Mouse (Mus musculus) cerebellum, postnatal 10 days (tissue): Measurements from ENCODE around the gene Ccna1.

Experiments used
- DNase-seq, 2 experiments: peaks; one replicate each; pipeline ENCODE4 v3.0.0; 2021; ENCODE audit warnings: mixed read lengths in 2 of 2

The Ccna1 gene

DNA sequence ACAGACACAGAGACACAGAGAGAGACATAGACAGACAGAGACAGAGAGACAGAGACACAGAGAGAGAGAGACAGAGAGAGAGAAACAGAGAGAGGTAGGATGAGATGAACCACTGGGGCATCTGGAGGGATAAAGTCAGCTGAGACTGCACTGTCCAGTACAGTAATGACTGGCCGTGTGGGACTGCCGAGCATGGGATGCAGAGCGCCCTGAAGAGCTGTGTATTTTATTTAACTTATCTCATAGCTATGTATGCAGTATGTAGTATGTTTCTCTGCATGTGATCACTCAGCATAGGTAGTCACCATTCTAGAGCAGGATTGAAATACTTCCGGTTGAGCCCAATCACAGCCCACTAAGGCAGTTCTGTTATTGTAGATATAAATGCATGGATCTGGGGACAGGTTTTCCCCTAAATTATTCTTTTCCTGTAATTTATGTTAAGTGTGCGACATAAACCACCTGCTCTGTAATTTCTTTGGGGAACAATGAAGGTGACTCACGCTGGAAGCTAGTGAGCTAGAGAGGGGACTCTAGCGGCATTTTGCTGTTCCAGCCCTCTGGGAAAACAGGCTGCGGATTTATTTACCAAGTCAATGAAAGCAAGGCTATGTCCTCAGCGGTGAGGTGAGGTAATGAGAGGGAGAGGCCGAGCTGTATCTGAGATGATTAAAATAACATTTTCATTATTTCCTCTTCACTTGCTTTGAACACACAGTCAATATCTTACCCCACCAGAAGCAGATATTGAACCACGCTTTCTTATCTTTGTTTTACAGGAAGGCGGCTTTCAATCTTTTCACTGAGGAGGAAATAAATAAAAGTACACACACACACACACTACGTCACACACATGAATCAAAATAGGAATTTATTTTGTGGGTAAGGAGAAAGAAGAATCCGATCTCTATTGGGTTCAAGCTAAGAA is 10.7 kb upstream of the Ccna1 start:
- no peak for DNase-seq

DNA sequence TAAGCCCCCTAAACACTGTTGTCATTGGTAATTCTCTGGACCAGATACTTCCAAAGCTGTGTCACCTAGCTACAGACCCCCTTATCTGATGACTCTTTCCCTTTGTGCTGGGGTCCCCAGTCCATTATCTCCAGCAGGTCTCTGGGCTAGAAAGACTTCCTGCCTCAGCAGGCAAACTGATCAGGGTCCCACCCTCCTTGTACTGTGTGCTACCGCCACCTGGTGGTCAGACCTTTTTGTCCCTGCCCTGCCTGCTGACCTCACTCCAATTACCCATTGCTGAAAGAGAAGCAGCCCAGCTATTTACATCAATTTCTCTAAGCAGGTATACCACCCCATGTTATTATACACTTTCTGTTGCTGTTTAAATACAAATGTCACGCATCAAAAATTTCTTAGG is 9.1 kb upstream of the Ccna1 start:
- peak; percentile 94 to 95 for DNase-seq

DNA sequence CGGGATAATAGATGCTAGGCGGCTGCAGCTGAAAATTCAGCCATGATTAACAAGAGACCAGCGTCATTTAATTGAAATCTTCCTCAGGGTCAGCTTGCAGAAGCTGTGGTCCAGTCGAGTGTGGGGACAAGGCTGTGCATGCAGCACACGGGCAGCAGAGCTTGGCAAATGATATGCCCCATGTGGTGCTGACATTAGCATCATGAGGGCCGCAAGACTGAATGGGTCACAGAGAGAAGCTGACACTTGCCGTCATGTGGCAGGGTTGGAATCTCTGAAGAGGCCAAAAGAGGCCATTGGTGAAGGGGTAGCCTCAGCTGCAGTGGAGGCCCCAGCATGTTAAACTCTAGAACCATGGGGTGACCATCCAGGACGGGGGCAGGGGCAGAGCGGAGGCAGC is 7.4 kb upstream of the Ccna1 start:
- peak; percentile 73 to 78 for DNase-seq

- DNase-seq, result no peak
Measured at GRCm38 (mm10) chr3:55056376-55056775, 1.1 kb upstream of the Ccna1 start.

DNA sequence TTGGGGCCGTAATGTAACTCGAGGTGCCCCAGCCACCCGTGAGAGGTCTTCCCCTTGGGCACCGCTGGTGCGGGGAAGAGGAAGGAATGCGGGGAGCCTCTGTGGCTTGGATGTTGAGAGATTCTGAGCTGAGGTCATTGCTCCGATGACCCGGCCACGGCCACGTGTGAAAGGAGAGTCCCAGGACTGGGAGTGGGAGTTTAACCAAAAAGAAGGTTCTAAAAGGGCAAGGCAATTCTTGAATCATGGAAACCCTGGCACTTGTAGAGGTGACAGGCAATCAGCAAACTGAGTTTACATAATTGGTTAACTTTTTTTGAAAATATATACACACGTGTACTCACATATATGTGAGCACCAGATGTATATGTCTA is 433 bp upstream of the Ccna1 start:
- no peak for DNase-seq

DNA sequence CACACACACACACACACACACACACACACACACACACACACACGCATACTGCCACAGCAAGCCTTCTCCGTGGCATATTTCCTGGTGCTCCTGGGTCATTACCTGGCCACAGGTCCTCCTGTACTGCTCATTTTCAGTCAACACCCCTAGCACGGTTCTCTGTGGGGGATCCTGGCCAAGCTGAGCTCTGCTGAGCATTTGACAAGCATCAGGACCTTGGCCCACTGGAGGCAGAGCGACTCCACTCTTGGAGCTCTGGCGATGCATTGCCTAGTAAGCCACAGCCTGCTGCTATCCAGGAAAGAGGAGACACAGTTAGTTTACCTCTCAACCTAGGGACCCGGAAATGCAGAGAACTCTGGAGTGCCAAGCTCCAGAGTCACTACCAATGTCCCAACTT is 1.1 kb downstream of the Ccna1 start:
- DNase-seq, result peak; percentile 19 to 33

DNA sequence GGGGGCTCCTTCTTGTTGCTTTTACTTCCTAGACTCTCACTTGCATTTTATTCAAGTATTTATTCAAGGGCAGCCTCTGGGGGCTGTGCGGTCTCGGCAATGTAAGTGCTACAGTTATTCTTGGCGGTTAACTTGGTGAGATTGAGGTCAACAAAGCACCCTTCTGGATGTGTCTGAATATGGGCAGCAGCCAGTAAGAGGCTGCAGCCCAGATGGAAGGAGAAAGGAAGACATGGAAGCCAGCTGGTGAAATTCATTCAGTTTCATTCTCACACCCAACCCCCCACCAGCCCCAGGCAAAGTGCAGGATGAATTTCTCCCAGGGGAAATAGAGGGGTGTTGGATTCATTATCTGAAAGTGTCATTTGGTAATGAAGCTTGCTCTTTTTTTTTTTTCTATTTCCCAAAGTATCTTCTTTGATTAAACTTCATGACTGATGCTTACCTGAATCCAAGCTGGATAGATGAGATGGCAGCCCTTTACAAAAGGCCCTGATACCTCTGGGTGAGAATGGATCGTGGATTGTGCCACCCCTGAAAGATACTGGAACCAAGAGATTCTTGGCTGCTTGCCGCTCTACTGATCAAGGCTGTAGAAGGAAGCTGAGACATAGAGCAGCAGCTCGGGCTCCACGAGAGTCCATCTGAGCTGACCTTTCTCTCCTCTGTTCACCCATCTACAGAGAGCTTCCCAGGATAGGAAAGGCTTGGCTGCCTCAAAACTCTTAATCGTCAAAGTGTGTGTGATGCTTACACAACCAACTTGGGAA is 10.5 kb downstream of the Ccna1 start:
- peak; percentile 75 to 84 for DNase-seq

DNA sequence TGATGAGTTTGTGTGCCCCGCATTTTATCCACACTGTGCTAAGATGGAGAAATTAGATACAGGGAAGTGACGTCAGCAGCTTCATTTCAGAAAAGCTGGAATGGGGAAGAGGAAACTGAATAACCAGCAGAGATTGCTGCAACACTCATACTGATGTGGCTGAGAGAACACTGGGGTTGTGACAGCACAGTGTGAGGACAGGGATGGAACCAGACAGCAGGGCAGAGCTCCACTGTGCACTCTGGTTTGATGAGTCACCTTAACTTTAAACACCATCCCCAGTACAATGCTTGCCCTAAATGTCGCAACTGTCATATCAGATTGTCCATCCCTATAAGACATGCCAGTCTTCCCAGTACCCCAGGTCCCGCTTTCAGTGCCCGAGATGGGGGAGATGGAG is 17.7 kb downstream of the Ccna1 start:
- no peak for DNase-seq

- DNase-seq, result no peak
Measured at GRCm38 (mm10) chr3:55027271-55027840, 27.9 kb downstream of the Ccna1 start.

GRCm38 (mm10) chr3:55025502-55025901 is 29.8 kb downstream of the Ccna1 start:
- no peak for DNase-seq

- peak in 1 of 2 experiments; percentile 9 for DNase-seq
Measured at GRCm38 (mm10) chr3:55023347-55023746, 32.0 kb downstream of the Ccna1 start.

DNA sequence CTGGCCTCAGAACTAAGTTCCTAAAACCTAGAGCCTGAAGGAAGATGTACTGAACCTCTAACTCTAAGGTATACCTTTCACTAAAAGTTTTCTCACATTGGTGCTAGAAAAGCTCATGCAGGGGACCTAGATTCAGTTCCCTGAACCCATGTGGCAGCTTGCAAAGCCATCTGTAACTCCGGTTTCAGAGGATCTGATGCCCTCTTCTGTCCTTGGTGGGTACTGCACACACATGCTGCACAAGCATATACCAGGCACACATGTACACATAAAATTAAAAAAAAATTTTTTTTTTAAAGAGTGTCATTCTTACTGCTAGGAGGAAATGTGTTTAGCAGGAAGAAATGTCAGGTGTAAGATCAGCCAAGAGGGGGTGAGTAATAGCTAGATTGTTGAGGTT is 33.1 kb downstream of the Ccna1 start:
- DNase-seq, result peak in 1 of 2 experiments; percentile 14

GRCm38 (mm10) chr3:55012536-55012935 is 42.8 kb downstream of the Ccna1 start:
- no peak for DNase-seq

DNA sequence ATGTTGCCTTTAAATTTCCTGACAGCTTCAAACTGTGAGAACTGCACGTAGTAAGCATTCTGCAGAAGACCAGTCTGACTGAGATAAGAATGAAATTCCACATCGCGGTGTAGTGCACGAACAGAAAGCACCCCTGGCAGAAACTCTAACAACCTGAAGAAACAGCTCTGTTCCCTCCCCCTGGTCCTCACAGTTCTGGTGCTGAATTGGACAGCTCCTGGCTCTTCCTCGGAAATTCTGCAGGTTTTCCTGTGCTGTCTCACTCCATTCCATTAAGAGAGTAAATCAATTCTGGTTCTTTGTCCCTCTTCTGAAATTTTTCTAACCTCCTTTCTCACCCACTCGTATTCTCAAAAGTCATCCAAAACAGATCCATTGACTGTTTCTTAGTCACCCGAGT is 43.6 kb downstream of the Ccna1 start:
- no peak for DNase-seq

- DNase-seq, result no peak
Measured at GRCm38 (mm10) chr3:55008965-55009741, 46.1 kb downstream of the Ccna1 start.

GRCm38 (mm10) chr3:55004036-55004435 is 51.3 kb downstream of the Ccna1 start:
- DNase-seq, result no peak

- DNase-seq, result peak in 1 of 2 experiments; percentile 13
Measured at GRCm38 (mm10) chr3:55001677-55002076, 53.6 kb downstream of the Ccna1 start.
